Mouse (Mus musculus) megakaryocyte, adult 5-6 weeks (primary cell): ENCODE data around the gene Ing5. TPM values are rescaled to one million over a fixed set of nuclear protein-coding genes. Genes with fewer than 3 reads are reported as not detected.
"Not testable (repeated sequence)": the region's sequence is repeated elsewhere in the genome, so short reads cannot be mapped to it uniquely, and the experiment has no call there.

Source experiments
- ATAC-seq: 2 replicates; pipeline ENCODE4 v1.8.0; 2016; ENCODE audit warnings: mild to moderate bottlenecking, inconsistent platforms; ENCODE audit not compliant: poor library complexity, severe bottlenecking
- total RNA-seq, 2 experiments: library from RNA; stranded (forward) in 1 of 2; stranded (reverse) in 1 of 2; fragments of 153-499, 151-499 nt in 1 of 2; fragments of 221-1000, 200-1000 nt in 1 of 2; gene quantifications; 2 replicates each; pipeline versions ENCODE4 v1.2.3 to v1.2.4; 2015 to 2017

Ing5 gene
- total RNA-seq, 2 experiments from 2014 or later, result 8.3 to 22.1 TPM

- no peak for ATAC-seq
Measured at GRCm38 (mm10) chr1:93808871-93809270, 5.1 kb downstream of the Ing5 start.

GRCm38 (mm10) chr1:93810011-93810410 is 6.2 kb downstream of the Ing5 start:
- no peak for ATAC-seq

GRCm38 (mm10) chr1:93811495-93812039 is 7.8 kb downstream of the Ing5 start:
- ATAC-seq, result peak; percentile 62

- peak; percentile 72 for ATAC-seq
Measured at GRCm38 (mm10) chr1:93817823-93818532, 14.2 kb downstream of the Ing5 start.

- ATAC-seq, result peak; percentile 5; the same call in 1 of the 2 replicates
Measured at GRCm38 (mm10) chr1:93818722-93819121, 15.0 kb downstream of the Ing5 start.

GRCm38 (mm10) chr1:93823796-93824495 is 20.2 kb downstream of the Ing5 start:
- no peak for ATAC-seq

- peak; percentile 14 for ATAC-seq
Measured at GRCm38 (mm10) chr1:93824609-93825008, 20.8 kb downstream of the Ing5 start, which contains the start of gene D2hgdh. Gene D2hgdh, plus strand, starts transcription at chr1:93824909.

- ATAC-seq, result peak; percentile 88
Measured at GRCm38 (mm10) chr1:93825105-93825674, 21.4 kb downstream of the Ing5 start.

- ATAC-seq, result 0 out of 2 replicates have a peak, but pooled peaks have one; percentile 11
Measured at GRCm38 (mm10) chr1:93825771-93826539, 22.2 kb downstream of the Ing5 start.

GRCm38 (mm10) chr1:93826540-93826835 is 22.7 kb downstream of the Ing5 start:
- no peak for ATAC-seq

- peak; percentile 96 for ATAC-seq
Measured at GRCm38 (mm10) chr1:93832754-93833360, 29.1 kb downstream of the Ing5 start.

GRCm38 (mm10) chr1:93834671-93835150 is 30.9 kb downstream of the Ing5 start:
- ATAC-seq, result no peak

- ATAC-seq, result no peak
Measured at GRCm38 (mm10) chr1:93835211-93835610, 31.4 kb downstream of the Ing5 start.

- no peak for ATAC-seq
Measured at GRCm38 (mm10) chr1:93835876-93836531, 32.2 kb downstream of the Ing5 start.

- ATAC-seq, result no peak
Measured at GRCm38 (mm10) chr1:93836532-93836913, 32.8 kb downstream of the Ing5 start.

- ATAC-seq, result no peak
Measured at GRCm38 (mm10) chr1:93837335-93837734, 33.6 kb downstream of the Ing5 start.

GRCm38 (mm10) chr1:93838569-93838968 is 34.8 kb downstream of the Ing5 start:
- ATAC-seq, result not testable (repeated sequence)

GRCm38 (mm10) chr1:93845766-93846366 is 42.1 kb downstream of the Ing5 start:
- peak; percentile 75 for ATAC-seq

- not testable (repeated sequence) for ATAC-seq
Measured at GRCm38 (mm10) chr1:93855790-93856189, 52.0 kb downstream of the Ing5 start.
